Mouse (Mus musculus): ENCODE data around the gene Mag. TPM values are rescaled to one million over a fixed set of nuclear protein-coding genes. Genes with fewer than 3 reads are reported as not detected.

Mag gene
- polyA plus RNA-seq (2012; ENCODE audit: low replicate concordance): 0.84 and 1.1 TPM in 2 replicates

GRCm38 (mm10) chr7:30914732-30915131, at the start of gene Mag:
Gene Mag, minus strand, starts transcription at chr7:30914873.

GRCm38 (mm10) chr7:30956756-30957366, 42.2 kb upstream of the Mag start, which contains the start of gene Usf2:
Gene Usf2, minus strand, starts transcription at chr7:30956803.

GRCm38 (mm10) chr7:30943909-30944635, 29.4 kb upstream of the Mag start, which contains the start of gene Hamp:
Gene Hamp, minus strand, starts transcription at chr7:30944032.

DNA sequence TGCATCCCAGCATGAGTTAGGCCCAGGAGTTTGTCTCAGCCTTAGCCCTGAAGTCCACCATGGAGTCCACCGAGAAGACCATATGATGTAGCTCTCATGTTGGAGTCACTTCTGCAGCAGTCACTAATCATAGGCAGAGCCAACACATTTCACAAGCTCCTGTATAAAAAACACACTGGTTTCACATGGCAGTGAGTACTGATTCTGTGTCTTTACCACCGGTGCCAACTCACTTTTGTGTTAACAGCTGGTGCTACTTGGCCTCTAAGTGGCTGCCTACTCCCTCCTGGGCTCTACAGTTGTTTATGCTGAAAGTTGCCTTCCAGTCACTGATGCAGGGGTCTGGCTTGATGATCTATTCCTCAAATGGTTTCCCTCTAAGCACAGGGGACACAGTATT, 9.9 kb upstream of the Mag start, which contains the start of gene Hamp2:
TSS of gene Hamp2 (minus strand) at position 101 of the 400 bp plus-strand sequence.

GRCm38 (mm10) chr7:30880176-30880575, 34.5 kb downstream of the Mag start, which contains the start of gene Cd22:
Gene Cd22, minus strand, starts transcription at chr7:30880342.

DNA sequence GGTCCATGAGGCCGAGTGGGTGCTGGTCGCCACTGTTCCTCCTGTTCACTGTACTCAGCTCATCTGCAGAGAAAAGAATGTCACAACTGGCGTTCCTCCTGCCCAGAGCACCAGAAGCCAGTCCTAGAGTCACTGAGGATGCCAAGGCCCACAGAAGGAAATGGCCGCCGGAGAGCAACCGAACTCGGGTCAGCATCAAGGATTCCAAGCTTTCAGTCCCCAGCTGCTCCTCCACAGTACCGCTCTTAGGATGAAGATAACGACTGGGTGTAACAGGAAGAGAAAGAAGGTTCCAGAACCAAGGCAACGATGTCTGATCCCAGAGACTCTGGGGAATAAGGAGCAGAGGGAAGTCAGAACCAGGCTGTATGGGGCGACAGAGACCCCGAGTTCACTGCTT, 53.2 kb downstream of the Mag start, which contains the start of gene Ffar1:
TSS of gene Ffar1 (minus strand) at position 101 of the 400 bp plus-strand sequence.

GRCm38 (mm10) chr7:30856078-30856477, 58.6 kb downstream of the Mag start, which contains the start of gene Ffar3:
Gene Ffar3, minus strand, starts transcription at chr7:30856178.

Other genes starting within 250 kb of the Mag start
- 7.2 and 44.1 TPM in 2 replicates for gene Haus5, start 249.9 kb downstream of the Mag start, polyA plus RNA-seq (2012; ENCODE audit: low replicate concordance)
- gene Pmis2, start 243.3 kb downstream of the Mag start, polyA plus RNA-seq (2012; ENCODE audit: low replicate concordance): not detected in 2 replicates
- gene 2200002J24Rik, start 215.9 kb downstream of the Mag start, polyA plus RNA-seq (2012; ENCODE audit: low replicate concordance): not detected in 2 replicates
- 0.20 TPM in 1 of 2 replicates, not detected in the other for gene Atp4a, start 202.7 kb downstream of the Mag start, polyA plus RNA-seq (2012; ENCODE audit: low replicate concordance)
- 134 and 143 TPM in 2 replicates for gene Tmem147, start 185.3 kb downstream of the Mag start, polyA plus RNA-seq (2012; ENCODE audit: low replicate concordance)
- gene Gapdhs, start 171.2 kb downstream of the Mag start, polyA plus RNA-seq (2012; ENCODE audit: low replicate concordance): not detected in 2 replicates
- 0.48 TPM in 1 of 2 replicates, not detected in the other for gene Sbsn, start 163.4 kb downstream of the Mag start, polyA plus RNA-seq (2012; ENCODE audit: low replicate concordance)
- not detected in 2 replicates for gene Dmkn, start 151.1 kb downstream of the Mag start, polyA plus RNA-seq (2012; ENCODE audit: low replicate concordance)
- not detected in 2 replicates for gene Krtdap, start 127.0 kb downstream of the Mag start, polyA plus RNA-seq (2012; ENCODE audit: low replicate concordance)
- gene Ffar2, start 91.1 kb downstream of the Mag start, polyA plus RNA-seq (2012; ENCODE audit: low replicate concordance): 0.46 and 5.5 TPM in 2 replicates
- not detected in 2 replicates for gene Ffar3, start 58.7 kb downstream of the Mag start, polyA plus RNA-seq (2012; ENCODE audit: low replicate concordance)
- gene Ffar1, start 53.3 kb downstream of the Mag start, polyA plus RNA-seq (2012; ENCODE audit: low replicate concordance): 3.9 and 5.1 TPM in 2 replicates
- 11.3 and 33.3 TPM in 2 replicates for gene Cd22, start 34.5 kb downstream of the Mag start, polyA plus RNA-seq (2012; ENCODE audit: low replicate concordance)
- gene Hamp2, start 9.8 kb upstream of the Mag start, polyA plus RNA-seq (2012; ENCODE audit: low replicate concordance): not detected in 2 replicates
- gene Hamp, start 29.2 kb upstream of the Mag start, polyA plus RNA-seq (2012; ENCODE audit: low replicate concordance): not detected in 2 replicates
- 142 TPM in 2 replicates for gene Usf2, start 41.9 kb upstream of the Mag start, polyA plus RNA-seq (2012; ENCODE audit: low replicate concordance)
- 0.94 and 1.5 TPM in 2 replicates for gene Lsr, start 58.6 kb upstream of the Mag start, polyA plus RNA-seq (2012; ENCODE audit: low replicate concordance)
- 0.07 TPM in 1 of 2 replicates, not detected in the other for gene Fam187b, start 58.9 kb upstream of the Mag start, polyA plus RNA-seq (2012; ENCODE audit: low replicate concordance)
- 153 and 186 TPM in 2 replicates for gene Fxyd5, start 127.6 kb upstream of the Mag start, polyA plus RNA-seq (2012; ENCODE audit: low replicate concordance)
- gene Fxyd7, start 136.6 kb upstream of the Mag start, polyA plus RNA-seq (2012; ENCODE audit: low replicate concordance): not detected in 2 replicates
- gene Fxyd1, start 142.3 kb upstream of the Mag start, polyA plus RNA-seq (2012; ENCODE audit: low replicate concordance): 6.3 and 19.0 TPM in 2 replicates
- gene Lgi4, start 144.5 kb upstream of the Mag start, polyA plus RNA-seq (2012; ENCODE audit: low replicate concordance): 0.14 TPM in 1 of 2 replicates, not detected in the other
- not detected in 2 replicates for gene Fxyd3, start 161.8 kb upstream of the Mag start, polyA plus RNA-seq (2012; ENCODE audit: low replicate concordance)
- 33.5 and 120 TPM in 2 replicates for gene Hpn, start 200.4 kb upstream of the Mag start, polyA plus RNA-seq (2012; ENCODE audit: low replicate concordance)
- gene Scn1b, start 212.1 kb upstream of the Mag start, polyA plus RNA-seq (2012; ENCODE audit: low replicate concordance): 11.9 and 13.5 TPM in 2 replicates
- 147 and 221 TPM in 2 replicates for gene Gramd1a, start 241.0 kb upstream of the Mag start, polyA plus RNA-seq (2012; ENCODE audit: low replicate concordance)